Mouse (Mus musculus) cerebral cortex, adult 2 months (tissue): ENCODE data around the gene Gm9507.

Source experiments
- WGBS: fragments of 180-500 bp; shearing (Covaris S2); methylation state at CpG from one replicate; pipeline ENCODE4 v1.1.7; 2018; 5-methylcytosine and 5-hydroxymethylcytosine counted together

Gene Gm9507

GRCm38 (mm10) chr10:77771225-77771624, 40.4 kb downstream of the Gm9507 start, which contains the start of gene Gm3238:
Gene Gm3238, minus strand, starts transcription at chr10:77771325.
- WGBS = 62% methylated on average over 1 of the region's 1 CpGs

GRCm38 (mm10) chr10:77769727-77770126, 41.9 kb downstream of the Gm9507 start:
- 87% methylated on average over 1 of the region's 1 CpGs for WGBS
